Mouse (Mus musculus) layer of hippocampus, adult 2 months (tissue): Measurements from ENCODE around the gene Rel. TPM values are rescaled to one million over a fixed set of nuclear protein-coding genes. Genes with fewer than 3 reads are reported as not detected.
"Not testable (repeated sequence)": the region's sequence is repeated elsewhere in the genome, so short reads cannot be mapped to it uniquely, and the experiment has no call there.

Experiments
- DNase-seq, 2 experiments: peaks; one replicate each; pipeline ENCODE4 v3.0.0; 2022; ENCODE audit warnings: low spot score in 2 of 2
- H3K27ac ChIP-seq: fragments of 200-600 bp; 2 replicates; pipeline ENCODE4 v1.8.1; 2022
- H3K4me3 ChIP-seq: fragments of 200-600 bp; 2 replicates; pipeline ENCODE4 v1.8.1; 2022; ENCODE audit warnings: mild to moderate bottlenecking
- CTCF ChIP-seq: fragments of 200-600 bp; conservative IDR thresholded peaks from 2 replicates; pipeline ENCODE4 v1.8.1; 2022; ENCODE audit warnings: antibody characterized with exemption, mild to moderate bottlenecking, moderate library complexity
- long read RNA-seq, 2 experiments: library from polyadenylated mRNA; stranded (forward); transcript quantifications; one replicate each; pipeline ENCODE4 v2.0.0; 2021; ENCODE audit warnings: borderline mapping rate in 2 of 2
- total RNA-seq, 2 experiments: library from RNA; stranded (reverse); gene quantifications; 2 replicates each; pipeline ENCODE4 v1.2.3; 2021

The Rel gene
- 1 to 10 TPM; 2.7 to 2.9 TPM for total RNA-seq
- long read RNA-seq, experiment 1 = 0 reads
- long read RNA-seq, experiment 2 = 0 reads

DNA sequence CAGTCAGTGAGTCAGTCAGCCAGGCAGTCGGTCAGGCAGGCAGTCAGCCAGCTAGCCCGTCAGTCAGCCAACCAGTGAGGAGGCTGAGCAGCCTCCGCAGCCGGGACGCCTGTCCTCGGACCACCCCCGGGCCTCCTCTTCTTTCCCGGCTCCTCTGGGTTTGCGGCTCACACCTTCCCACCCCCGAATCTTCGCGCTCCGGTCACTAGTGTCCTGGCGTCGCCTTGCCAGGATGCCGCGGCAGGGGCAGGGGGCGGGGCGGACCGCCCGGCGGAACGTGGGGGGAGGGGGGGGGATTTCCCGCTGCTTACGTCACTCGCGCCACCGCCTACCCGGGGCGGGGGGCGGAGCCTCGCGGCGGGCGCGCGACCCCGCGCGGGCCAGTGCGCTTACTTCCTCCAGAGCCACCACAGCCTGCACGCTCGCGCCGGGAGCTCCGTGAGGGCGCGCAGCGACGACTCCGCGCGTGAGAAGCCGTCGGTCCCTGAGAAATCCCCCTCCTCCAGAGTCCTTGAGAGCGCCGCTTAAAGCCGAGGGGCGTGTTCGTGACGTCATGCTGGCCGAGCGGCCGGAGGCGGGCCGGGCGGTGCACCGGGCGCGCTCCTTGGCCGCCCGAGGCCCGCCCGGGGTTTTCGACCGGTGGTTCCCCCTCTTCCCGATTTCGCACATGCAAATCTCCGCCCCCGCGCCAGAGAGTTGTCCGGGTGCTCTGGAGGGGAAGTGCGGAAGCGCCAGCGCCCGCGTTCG is at the start of gene Rel:
Rel (minus strand) TSS at position 211 of the 747 bp plus-strand sequence.
- peak; percentile 82 to 90 for DNase-seq
- Histone ChIP-seq H3K27ac (peak within 1 kb of the TSS; percentile 96), H3K4me3 (peak within 1 kb of the TSS; percentile 94)
- TF ChIP-seq CTCF = peak; percentile 28

DNA sequence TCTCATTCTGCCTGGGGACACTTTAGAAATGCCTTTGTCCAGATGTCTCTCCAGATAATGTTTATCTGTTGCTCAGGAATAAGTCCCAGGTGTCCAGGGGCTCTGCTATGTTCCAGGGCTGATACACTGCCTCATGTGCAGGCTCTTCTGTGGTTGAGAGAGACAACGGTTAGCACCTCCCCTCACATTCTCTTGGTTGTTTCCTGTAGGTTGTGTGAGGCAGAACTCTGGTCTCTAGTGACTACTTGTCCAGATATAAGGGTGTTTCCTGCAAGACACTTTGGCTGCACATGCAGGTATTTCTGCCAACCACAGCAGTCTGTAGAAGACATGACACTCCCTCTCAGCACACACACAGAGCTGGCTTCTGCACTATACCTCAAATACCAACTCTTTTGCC is 48.0 kb upstream of the Rel start:
- no peak overlapping the region for H3K27ac ChIP-seq
- H3K4me3 ChIP-seq = no peak overlapping the region
- no peak for DNase-seq
- no peak for TF ChIP-seq CTCF

DNA sequence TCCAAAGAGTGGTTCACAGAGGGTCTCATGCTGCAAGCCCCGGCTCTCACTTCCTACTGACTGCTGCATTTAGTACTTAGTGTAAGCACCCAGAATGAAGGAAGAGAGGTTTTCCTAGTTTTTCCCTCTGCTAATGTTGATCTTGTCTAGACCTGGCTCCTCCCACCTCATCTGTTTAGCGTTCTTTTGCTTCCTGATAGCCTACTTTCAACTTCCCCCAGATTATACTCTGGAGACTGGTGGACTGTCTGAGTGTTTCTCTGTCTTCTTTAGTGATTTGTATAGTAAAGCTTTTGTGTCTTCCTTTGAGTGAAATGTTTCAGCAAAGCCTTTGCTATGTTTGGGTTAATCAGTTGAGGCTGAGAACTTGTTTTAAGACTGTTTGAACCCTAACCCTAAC is 40.0 kb upstream of the Rel start:
- H3K4me3 ChIP-seq = no peak overlapping the region
- TF ChIP-seq CTCF = no peak
- no peak for DNase-seq
- no peak overlapping the region for H3K27ac ChIP-seq

DNA sequence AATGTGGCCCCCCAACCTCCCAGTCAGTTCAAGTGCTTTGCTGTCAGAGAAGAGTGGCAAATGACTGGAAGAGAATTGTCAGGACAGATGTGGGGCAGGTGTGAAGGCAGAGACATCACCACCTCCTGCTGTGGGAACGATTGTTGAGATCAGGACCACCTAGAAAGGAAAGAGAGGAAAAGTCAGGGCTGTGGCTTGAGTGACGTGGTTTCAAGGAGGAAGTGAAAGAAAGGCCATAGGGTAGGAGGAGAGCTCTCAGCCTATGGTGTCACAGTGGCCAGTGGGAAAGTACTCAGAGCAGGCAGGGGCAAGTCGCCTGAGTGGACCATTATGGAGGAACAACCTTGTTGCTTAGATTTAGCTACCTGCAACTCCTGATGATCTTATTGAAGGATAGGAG is 34.9 kb upstream of the Rel start:
- H3K27ac ChIP-seq = no peak overlapping the region
- no peak for DNase-seq
- TF ChIP-seq CTCF = no peak
- no peak overlapping the region for H3K4me3 ChIP-seq

DNA sequence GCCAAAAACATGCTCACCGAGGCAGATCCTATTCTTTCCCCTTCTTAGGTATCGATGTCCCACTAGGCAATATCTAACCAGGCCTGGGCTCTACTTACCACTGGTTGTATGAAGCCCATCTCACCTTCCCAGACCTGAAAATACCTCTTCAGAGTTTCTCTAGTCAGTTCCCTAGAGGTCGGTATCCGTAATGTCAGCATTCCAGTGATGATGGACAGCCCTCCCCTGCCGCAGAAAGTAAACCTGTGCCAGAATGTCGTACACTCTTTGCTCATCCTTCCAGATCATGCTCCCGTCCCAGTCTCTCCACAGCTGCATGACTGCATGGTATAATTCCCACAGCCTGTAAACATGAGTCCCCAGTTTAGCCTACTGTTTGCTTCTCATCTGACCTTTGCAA is 32.4 kb upstream of the Rel start:
- TF ChIP-seq CTCF = no peak

DNA sequence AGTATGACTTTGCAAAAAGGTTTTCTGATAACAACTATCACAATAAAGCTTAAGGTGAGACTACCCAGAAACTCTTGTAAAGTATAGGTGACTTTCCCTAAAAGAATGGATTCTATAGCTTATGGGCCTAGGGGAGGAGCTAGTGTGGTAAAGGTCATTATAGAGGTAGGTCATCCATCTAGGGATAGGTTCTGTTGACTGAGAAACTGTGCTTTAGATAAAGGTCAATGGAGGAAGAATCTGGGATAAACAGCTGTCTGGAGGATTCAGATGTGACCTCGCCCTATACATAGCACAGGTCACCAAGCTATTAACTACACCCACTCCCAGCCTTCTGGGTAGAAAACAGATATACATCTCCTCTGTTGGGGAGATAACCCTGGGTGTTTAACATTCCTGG is 31.5 kb upstream of the Rel start:
- no peak for TF ChIP-seq CTCF
- Histone ChIP-seq H3K27ac (no peak overlapping the region), H3K4me3 (no peak overlapping the region)
- no peak for DNase-seq

More for the DNA sequence above, 32.4 kb upstream of the Rel start:
- no peak for DNase-seq
- H3K27ac ChIP-seq = no peak overlapping the region
- no peak overlapping the region for H3K4me3 ChIP-seq

DNA sequence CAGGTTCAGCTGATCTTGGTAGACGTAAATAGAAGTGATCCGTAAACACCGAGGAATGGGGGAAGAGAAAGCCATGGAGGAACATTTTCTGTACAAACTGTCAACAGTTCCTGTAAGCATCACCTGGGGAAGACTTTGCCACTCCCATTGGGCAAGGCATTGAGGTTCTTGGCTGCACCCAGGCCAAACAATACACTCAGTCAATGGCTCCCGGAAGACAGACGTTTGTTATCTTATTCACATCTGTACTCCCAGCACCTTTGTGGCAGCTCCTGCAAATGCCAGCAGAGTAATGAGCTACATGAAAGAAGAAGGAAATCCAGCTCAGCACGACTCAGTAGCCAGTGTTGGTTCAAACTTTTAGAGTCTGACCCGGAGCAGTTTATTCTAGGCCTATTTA is 31.1 kb upstream of the Rel start:
- Histone ChIP-seq H3K27ac (no peak overlapping the region), H3K4me3 (no peak overlapping the region)
- DNase-seq = no peak
- no peak for TF ChIP-seq CTCF

DNA sequence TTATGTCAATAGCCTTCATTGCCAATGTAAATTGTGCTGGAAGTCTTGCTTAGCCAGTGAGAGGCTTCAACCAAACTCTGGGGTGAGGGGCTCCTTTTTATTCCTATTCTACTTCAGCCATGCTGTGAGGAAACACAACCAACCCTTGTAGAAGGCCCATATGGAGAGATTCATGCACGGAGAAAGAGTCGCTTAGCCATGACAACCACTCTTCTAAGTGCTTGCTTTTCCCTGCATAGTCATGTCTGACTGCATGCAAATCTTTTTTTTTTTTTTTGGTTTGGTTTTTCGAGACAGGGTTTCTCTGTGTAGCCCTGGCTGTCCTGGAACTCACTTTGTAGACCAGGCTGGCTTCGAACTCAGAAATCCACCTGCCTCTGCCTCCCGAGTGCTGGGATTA is 12.9 kb upstream of the Rel start:
- DNase-seq, H3K27ac ChIP-seq, H3K4me3 ChIP-seq: not testable (repeated sequence)

DNA sequence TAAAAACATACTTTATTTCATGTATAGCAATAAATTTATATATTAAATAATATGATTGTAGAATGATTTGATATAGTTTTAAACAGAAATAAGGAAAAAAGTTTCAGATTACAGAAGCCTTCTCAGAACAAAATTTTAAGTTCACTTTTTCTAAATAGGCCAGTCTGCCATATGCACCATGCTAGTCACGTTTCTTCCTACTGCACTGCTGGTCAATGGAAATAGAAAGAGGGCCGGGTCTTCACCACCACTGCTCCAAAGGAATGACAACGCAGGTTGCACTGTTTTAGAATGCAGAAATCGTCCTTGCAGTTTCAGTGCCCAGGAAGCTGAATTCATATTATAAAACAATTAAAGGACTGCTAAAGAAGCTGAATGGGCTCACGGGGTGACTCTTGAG is 12.3 kb upstream of the Rel start:
- DNase-seq = no peak

DNA sequence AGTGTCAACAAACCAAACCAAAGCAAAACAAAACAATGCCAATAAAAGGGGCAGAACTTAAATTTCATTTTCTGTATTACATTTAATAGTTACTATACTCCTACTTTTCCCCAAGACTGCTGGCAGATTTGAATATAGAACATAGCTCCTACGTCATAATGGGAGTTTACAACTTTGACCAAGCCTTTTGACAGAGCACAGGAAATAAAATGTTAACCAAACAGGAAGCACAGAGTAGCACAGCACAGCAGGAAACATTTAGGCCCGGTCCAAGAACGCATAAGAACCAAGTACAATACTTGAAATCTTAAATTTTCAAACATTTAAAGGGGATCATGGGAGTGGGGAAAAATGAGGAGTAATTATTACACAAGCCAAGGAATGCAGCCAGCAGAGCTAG is 11.3 kb upstream of the Rel start:
- DNase-seq = no peak
- TF ChIP-seq CTCF = no peak
- no peak overlapping the region for H3K4me3 ChIP-seq
- no peak overlapping the region for H3K27ac ChIP-seq

More for the DNA sequence above, 12.3 kb upstream of the Rel start:
- no peak overlapping the region for H3K4me3 ChIP-seq
- no peak for TF ChIP-seq CTCF
- no peak overlapping the region for H3K27ac ChIP-seq

DNA sequence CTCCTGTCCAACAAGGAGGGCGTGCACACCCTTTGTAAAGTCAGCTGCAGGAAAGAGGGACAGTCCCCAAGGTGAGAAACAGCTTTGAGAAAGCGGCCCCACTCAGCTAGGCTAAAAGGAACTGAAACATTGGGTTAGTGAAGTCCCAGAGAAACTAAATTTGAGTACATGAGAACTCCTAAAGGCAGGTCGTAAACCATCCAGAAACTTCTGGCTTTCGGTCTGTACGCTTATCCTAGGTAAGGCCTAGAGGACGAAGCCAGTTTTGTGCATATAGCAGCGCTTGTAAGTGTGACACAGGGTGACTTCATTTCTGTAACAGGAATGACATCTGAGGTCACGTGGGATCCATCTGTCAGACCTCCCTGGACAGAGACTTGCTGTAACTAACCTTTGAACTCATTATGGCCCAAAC is 8.0 kb upstream of the Rel start:
- no peak overlapping the region for H3K4me3 ChIP-seq
- H3K27ac ChIP-seq = no peak overlapping the region
- no peak for TF ChIP-seq CTCF
- DNase-seq = no peak

DNA sequence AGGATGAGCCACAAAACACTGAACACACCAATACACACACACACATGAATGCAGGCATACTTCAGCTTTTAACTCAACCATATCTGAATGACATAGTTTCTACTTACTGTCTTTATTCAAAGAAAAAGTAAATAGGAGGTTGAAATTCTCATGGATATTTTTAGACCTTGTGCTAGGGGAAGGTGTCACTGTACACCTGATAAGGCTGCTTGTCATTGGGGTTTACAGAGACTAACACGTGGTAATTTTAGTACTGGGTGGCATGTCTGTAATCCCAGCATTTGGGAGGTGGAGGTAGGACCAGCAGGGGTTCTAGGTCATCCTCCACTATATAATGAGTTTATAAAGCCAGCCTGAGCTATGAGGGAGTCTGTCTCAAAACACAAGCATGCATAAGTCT is 1.7 kb upstream of the Rel start:
- no peak for DNase-seq

DNA sequence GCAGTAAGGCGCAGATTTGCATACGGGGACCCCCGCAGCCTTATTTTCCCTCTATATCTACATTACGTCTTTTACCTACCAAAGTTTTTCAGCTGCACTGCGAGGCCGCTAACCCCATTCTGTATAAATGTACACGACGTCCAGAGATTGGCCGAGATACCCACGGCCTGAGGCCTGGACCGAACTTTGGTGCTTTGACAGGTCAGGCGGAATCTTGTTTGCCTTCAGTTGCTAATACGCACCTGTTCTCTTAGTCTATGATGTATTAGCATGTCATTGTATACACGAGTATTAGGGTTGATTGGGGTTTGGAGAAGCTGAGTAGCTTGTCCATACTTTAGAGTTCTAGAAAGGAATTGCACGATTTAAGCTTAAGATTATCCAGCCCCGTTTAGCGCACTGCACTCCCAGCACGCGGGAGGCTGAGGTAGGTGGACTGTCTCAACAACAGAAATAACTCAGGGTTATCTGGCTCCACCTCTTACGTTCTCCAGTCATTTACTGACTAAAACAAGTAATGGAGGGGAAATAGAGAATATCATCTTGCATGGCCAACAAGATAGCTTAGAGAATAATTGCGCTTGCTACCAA is 832 bp upstream of the Rel start:
- Histone ChIP-seq H3K27ac (peak overlapping the region; percentile 96), H3K4me3 (peak overlapping the region; percentile 94)
- no peak for DNase-seq
- TF ChIP-seq CTCF = no peak

More for the DNA sequence above, 1.7 kb upstream of the Rel start:
- Histone ChIP-seq H3K27ac (no peak overlapping the region), H3K4me3 (no peak overlapping the region)
- no peak for TF ChIP-seq CTCF

DNA sequence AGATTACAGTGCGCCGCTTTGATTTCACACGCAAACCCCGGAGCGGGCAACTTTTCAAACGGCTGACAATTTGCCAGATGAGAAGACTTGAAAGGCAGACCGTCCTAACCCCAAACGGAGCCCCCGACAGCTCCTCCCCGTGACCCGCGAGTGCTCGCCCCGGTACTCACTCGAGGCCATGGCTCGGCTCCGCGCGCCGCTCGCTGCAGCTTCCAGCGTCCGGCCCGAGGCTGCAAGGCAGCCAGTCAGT is 335 bp downstream of the Rel start:
- DNase-seq = no peak
- TF ChIP-seq CTCF = no peak
- Histone ChIP-seq H3K4me3 (peak overlapping the region; percentile 94), H3K27ac (peak overlapping the region; percentile 96)
